Mouse (Mus musculus) erythroblast, embryonic 14.5 days (primary cell): Measurements from ENCODE around the gene Fnip1.

Experiments used
- GATA1 ChIP-seq: IDR thresholded peaks from 2 replicates; pipeline ENCODE4 v1.6.1; 2012; ENCODE audit warnings: low read length, inconsistent platforms, mixed read lengths
- TAL1 ChIP-seq: IDR thresholded peaks from 3 replicates; pipeline ENCODE4 v1.6.1; 2012; ENCODE audit warnings: low read length, inconsistent platforms, mixed read lengths

GRCm38 (mm10) chr11:54528002-54528401 lies 90.0 kb downstream of the Fnip1 start:
- TF ChIP-seq GATA1 (no peak), TAL1 (no peak)
